Mouse (Mus musculus): ENCODE measurements around the gene 1700016K19Rik.

DNA sequence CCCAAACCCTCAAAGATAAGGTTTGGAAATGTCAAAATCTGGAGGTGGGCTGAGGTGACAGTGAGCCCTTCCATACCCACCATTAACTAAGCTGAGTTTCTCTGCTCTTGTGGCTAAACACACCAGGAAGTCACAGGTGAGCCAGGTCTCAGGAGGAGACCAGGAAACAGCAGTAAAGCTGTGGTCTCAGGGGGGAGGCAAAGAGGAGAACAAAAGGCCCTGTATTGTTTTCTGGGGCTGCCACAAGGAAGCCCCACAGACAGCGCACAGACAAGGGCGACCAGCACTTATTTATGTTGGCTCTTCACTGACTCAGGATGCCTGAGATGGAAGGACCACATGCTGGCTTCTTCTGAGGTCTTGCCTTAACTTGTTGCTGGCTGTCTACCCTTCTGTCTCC lies 19.3 kb upstream of the 1700016K19Rik start:
- TF ChIP-seq CTCF (IDR thresholded peaks at IDR 0.05; ENCODE audit: borderline replicate concordance, control insufficient read depth, extremely low read depth, insufficient read depth, low read length, poor library complexity) (no peak), POLR2A (IDR thresholded peaks at IDR 0.05; ENCODE audit: control insufficient read depth, extremely low read depth, insufficient read depth, low read length, poor library complexity) (no peak)
